Mouse (Mus musculus) colon, adult 2 months (tissue): Measurements from ENCODE around the gene Etaa1. TPM values are rescaled to one million over a fixed set of nuclear protein-coding genes. Genes with fewer than 3 reads are reported as not detected.

Experiments
- polyA plus RNA-seq: library from polyadenylated mRNA; depleted of rRNA; stranded (reverse); fragments of >200 nt; gene quantifications from 2 replicates; pipeline ENCODE4 v1.2.3, GENCODE M21; 2012; rRNA removed

Gene Etaa1
- 0.98 and 1.1 TPM in 2 replicates for polyA plus RNA-seq

DNA sequence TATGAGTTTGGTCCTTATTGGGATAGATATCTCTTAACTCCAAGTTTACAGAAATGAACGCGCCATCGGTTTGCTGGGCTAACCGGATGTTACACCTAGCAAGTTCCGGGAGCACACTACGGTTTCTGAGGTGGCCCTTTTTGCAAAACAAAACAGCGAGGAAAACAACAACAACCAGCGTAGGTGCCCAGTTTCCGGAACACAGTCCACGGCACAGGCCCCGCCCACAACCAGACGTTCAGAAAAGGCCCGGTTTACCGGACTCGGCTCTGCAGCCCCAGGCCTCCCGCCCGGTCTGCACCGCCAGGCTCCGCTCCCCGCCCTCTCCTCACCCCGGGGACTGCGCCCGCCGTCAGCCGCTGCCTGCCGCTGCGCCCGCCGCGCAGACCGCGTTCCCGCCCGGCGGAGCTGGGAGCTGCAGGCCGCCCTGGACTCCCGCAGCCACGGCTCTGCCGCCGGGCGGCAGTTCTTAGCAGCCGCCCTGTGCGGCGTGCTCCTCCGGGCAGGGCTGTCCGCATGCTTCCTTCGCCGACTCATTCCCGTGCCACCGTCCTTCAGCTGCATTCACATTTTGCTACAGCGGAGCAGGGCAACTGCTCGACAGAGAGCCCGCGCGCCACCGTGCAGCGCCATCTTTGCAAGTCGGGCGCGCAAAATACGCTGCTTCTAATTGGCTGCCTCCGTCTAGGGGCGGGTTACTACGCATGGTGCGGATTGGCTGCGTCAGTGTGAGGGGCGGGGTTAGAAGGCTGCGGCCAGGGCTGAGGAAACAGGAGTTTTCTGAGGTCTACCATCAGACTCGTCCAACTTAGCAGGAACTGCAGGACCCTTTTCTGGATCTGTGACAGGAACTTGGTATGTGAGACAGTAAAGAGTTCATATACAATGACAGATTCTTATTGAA lies at the start of gene Etaa1:
Gene Etaa1 (minus strand): TSS at position 645 of the 904 bp plus-strand sequence.

